Mouse (Mus musculus): ENCODE data around the gene Grip1.

Grip1 gene

GRCm38 (mm10) chr10:119663586-119663985, 210.0 kb downstream of the Grip1 start:
- DNase-seq (ENCODE audit: low read depth, low spot score) = no peak

GRCm38 (mm10) chr10:119666386-119666785, 212.8 kb downstream of the Grip1 start:
- no peak for DNase-seq (ENCODE audit: low read depth, low spot score)

GRCm38 (mm10) chr10:119670456-119670855, 216.8 kb downstream of the Grip1 start:
- peak; percentile 58 for DNase-seq (ENCODE audit: low read depth, low spot score)

GRCm38 (mm10) chr10:119684377-119684826, 230.8 kb downstream of the Grip1 start:
- DNase-seq (ENCODE audit: low read depth, low spot score) = no peak

- DNase-seq (ENCODE audit: low read depth, low spot score) = peak; percentile 4
Measured at GRCm38 (mm10) chr10:119691358-119692083, 237.9 kb downstream of the Grip1 start.

- no peak for DNase-seq (ENCODE audit: low read depth, low spot score)
Measured at GRCm38 (mm10) chr10:119692284-119692890, 238.8 kb downstream of the Grip1 start.

- no peak for DNase-seq (ENCODE audit: low read depth, low spot score)
Measured at GRCm38 (mm10) chr10:119693400-119693799, 239.8 kb downstream of the Grip1 start.

- peak; percentile 81 for DNase-seq (ENCODE audit: low read depth, low spot score)
Measured at GRCm38 (mm10) chr10:119697257-119697798, 243.7 kb downstream of the Grip1 start.

GRCm38 (mm10) chr10:119705348-119705747, 251.7 kb downstream of the Grip1 start:
- DNase-seq (ENCODE audit: low read depth, low spot score) = peak; percentile 55

- no peak for DNase-seq (ENCODE audit: low read depth, low spot score)
Measured at GRCm38 (mm10) chr10:119706281-119706680, 252.7 kb downstream of the Grip1 start.

- no peak for DNase-seq (ENCODE audit: low read depth, low spot score)
Measured at GRCm38 (mm10) chr10:119706983-119707382, 253.4 kb downstream of the Grip1 start.

GRCm38 (mm10) chr10:119721887-119722286, 268.3 kb downstream of the Grip1 start:
- DNase-seq (ENCODE audit: low read depth, low spot score) = no peak

- peak; percentile 53 for DNase-seq (ENCODE audit: low read depth, low spot score)
Measured at GRCm38 (mm10) chr10:119722471-119722870, 268.8 kb downstream of the Grip1 start.

GRCm38 (mm10) chr10:119723671-119724070, 270.0 kb downstream of the Grip1 start:
- DNase-seq (ENCODE audit: low read depth, low spot score) = no peak

- DNase-seq (ENCODE audit: low read depth, low spot score) = no peak
Measured at GRCm38 (mm10) chr10:119725363-119725762, 271.7 kb downstream of the Grip1 start.

GRCm38 (mm10) chr10:119725966-119726365, 272.3 kb downstream of the Grip1 start:
- no peak for DNase-seq (ENCODE audit: low read depth, low spot score)

GRCm38 (mm10) chr10:119726921-119727320, 273.3 kb downstream of the Grip1 start:
- DNase-seq (ENCODE audit: low read depth, low spot score) = peak; percentile 41

- no peak for DNase-seq (ENCODE audit: low read depth, low spot score)
Measured at GRCm38 (mm10) chr10:119730206-119730605, 276.6 kb downstream of the Grip1 start.

GRCm38 (mm10) chr10:119735011-119735992, 281.7 kb downstream of the Grip1 start:
- no peak for DNase-seq (ENCODE audit: low read depth, low spot score)

GRCm38 (mm10) chr10:119739466-119739865, 285.8 kb downstream of the Grip1 start:
- no peak for DNase-seq (ENCODE audit: low read depth, low spot score)

GRCm38 (mm10) chr10:119742722-119743121, 289.1 kb downstream of the Grip1 start:
- DNase-seq (ENCODE audit: low read depth, low spot score) = no peak
